Mouse (Mus musculus): Measurements from ENCODE around the gene Rgs14. TPM values are rescaled to one million over a fixed set of nuclear protein-coding genes. Genes with fewer than 3 reads are reported as not detected.

Rgs14 gene
- polyA plus RNA-seq, 1 experiment = not detected

DNA sequence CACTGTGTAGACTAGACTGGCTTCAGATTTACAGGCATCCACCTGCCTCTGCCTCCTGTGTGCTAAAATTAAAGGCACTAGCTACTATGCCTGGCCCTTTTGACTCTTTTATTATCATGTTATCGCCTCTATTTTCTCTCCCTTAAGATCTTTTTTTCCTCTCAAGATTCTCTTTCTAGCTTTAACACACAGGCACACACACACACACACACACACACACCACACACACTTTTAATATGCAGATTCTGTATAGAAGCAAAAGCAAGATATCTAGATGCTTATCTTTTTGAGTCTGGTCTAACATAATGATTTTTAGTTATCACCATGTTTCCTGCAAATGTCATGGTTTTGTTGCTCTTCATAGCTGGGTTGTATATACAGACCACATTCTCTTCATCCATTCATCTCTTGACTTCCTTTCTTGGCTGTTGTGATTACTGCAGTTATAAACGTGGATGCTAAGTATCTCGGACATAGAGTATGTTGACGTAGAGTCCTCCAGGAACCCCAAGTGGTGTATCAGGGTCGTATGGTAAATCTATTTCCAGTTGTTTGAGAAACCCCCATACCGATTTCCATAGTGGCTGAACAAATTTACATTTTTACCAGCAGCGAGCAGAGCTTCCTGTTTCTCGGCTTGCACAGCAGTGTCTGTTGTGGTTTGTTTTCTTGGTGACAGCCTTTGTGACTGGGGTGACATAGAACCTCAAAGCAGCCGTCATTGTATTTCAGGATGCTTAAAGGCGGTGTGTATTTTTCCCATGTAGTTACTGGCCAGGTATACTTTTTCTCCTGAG lies 62.6 kb downstream of the Rgs14 start:
- Histone ChIP-seq H3K4me1 (ENCODE audit: control insufficient read depth, insufficient read depth, low read length) (no peaks in the 10 kb centered on the region), H3K27ac (ENCODE audit: insufficient read depth, low read length) (no peak overlapping the region), H3K4me3 (ENCODE audit: insufficient read depth, low read length) (no peak overlapping the region)
- TF ChIP-seq POLR2A (IDR thresholded peaks at IDR 0.05; ENCODE audit: low read depth, low read length) (no peak), CTCF (IDR thresholded peaks at IDR 0.05; ENCODE audit: borderline replicate concordance, insufficient read depth, low read length) (no peak)

Other genes starting within 250 kb of the Rgs14 start
- gene Gm17617, start 236.2 kb upstream of the Rgs14 start, polyA plus RNA-seq (2011; ENCODE audit: insufficient read length, low read depth, missing spikeins) = not detected in 2 replicates
- gene Fgfr4, start 217.1 kb upstream of the Rgs14 start, polyA plus RNA-seq (2011; ENCODE audit: insufficient read length, low read depth, missing spikeins) = not detected in 2 replicates
- 73.9 and 86.2 TPM in 2 replicates for gene Nsd1, start 159.9 kb upstream of the Rgs14 start, polyA plus RNA-seq (2011; ENCODE audit: insufficient read length, low read depth, missing spikeins)
- 267 and 295 TPM in 2 replicates for gene Prelid1, start 49.2 kb upstream of the Rgs14 start, polyA plus RNA-seq (2011; ENCODE audit: insufficient read length, low read depth, missing spikeins)
- 41.4 and 48.0 TPM in 2 replicates for gene Rab24, start 47.8 kb upstream of the Rgs14 start, polyA plus RNA-seq (2011; ENCODE audit: insufficient read length, low read depth, missing spikeins)
- gene Mxd3, start 39.9 kb upstream of the Rgs14 start, polyA plus RNA-seq (2011; ENCODE audit: insufficient read length, low read depth, missing spikeins) = 9.5 and 19.0 TPM in 2 replicates
- 66.9 and 70.7 TPM in 2 replicates for gene Lman2, start 6.9 kb upstream of the Rgs14 start, polyA plus RNA-seq (2011; ENCODE audit: insufficient read length, low read depth, missing spikeins)
- gene Slc34a1, start 28.5 kb downstream of the Rgs14 start, polyA plus RNA-seq (2011; ENCODE audit: insufficient read length, low read depth, missing spikeins) = not detected in 2 replicates
- gene Pfn3, start 45.5 kb downstream of the Rgs14 start, polyA plus RNA-seq (2011; ENCODE audit: insufficient read length, low read depth, missing spikeins) = not detected in 2 replicates
- gene F12, start 57.1 kb downstream of the Rgs14 start, polyA plus RNA-seq (2011; ENCODE audit: insufficient read length, low read depth, missing spikeins) = not detected in 2 replicates
- 37.7 and 42.9 TPM in 2 replicates for gene Grk6, start 75.3 kb downstream of the Rgs14 start, polyA plus RNA-seq (2011; ENCODE audit: insufficient read length, low read depth, missing spikeins)
- 2.5 and 4.6 TPM in 2 replicates for gene Prr7, start 94.5 kb downstream of the Rgs14 start, polyA plus RNA-seq (2011; ENCODE audit: insufficient read length, low read depth, missing spikeins)
- 105 and 139 TPM in 2 replicates for gene Dbn1, start 118.4 kb downstream of the Rgs14 start, polyA plus RNA-seq (2011; ENCODE audit: insufficient read length, low read depth, missing spikeins)
- gene Pdlim7, start 143.9 kb downstream of the Rgs14 start, polyA plus RNA-seq (2011; ENCODE audit: insufficient read length, low read depth, missing spikeins) = 132 and 179 TPM in 2 replicates
- 0.60 and 0.79 TPM in 2 replicates for gene Dok3, start 159.6 kb downstream of the Rgs14 start, polyA plus RNA-seq (2011; ENCODE audit: insufficient read length, low read depth, missing spikeins)
- 23.9 and 26.2 TPM in 2 replicates for gene Ddx41, start 166.9 kb downstream of the Rgs14 start, polyA plus RNA-seq (2011; ENCODE audit: insufficient read length, low read depth, missing spikeins)
- 20.9 and 24.5 TPM in 2 replicates for gene Fam193b, start 201.4 kb downstream of the Rgs14 start, polyA plus RNA-seq (2011; ENCODE audit: insufficient read length, low read depth, missing spikeins)
- gene Tmed9, start 204.0 kb downstream of the Rgs14 start, polyA plus RNA-seq (2011; ENCODE audit: insufficient read length, low read depth, missing spikeins) = 228 and 231 TPM in 2 replicates
- 16.4 and 18.7 TPM in 2 replicates for gene B4galt7, start 230.2 kb downstream of the Rgs14 start, polyA plus RNA-seq (2011; ENCODE audit: insufficient read length, low read depth, missing spikeins)